Mouse (Mus musculus) myocyte (in vitro differentiated cells): Measurements from ENCODE around the gene St3gal3. TPM values are rescaled to one million over a fixed set of nuclear protein-coding genes. Genes with fewer than 3 reads are reported as not detected.
A peak's percentile ranks its signal among the peaks of the same experiment; 100 is the strongest.

ENCODE experiments used
- H3K27me3 ChIP-seq: one replicate; pipeline ENCODE4 v1.6.1; 2011; ENCODE audit not compliant: control insufficient read depth, insufficient read depth, insufficient read length
- H3K36me3 ChIP-seq: one replicate; pipeline ENCODE4 v1.6.1; 2011; ENCODE audit not compliant: control insufficient read depth, insufficient read depth
- H3K4me2 ChIP-seq: one replicate; pipeline ENCODE4 v1.6.1; 2011; ENCODE audit warnings: low read depth, control low read depth
- H3K4me3 ChIP-seq: one replicate; pipeline ENCODE4 v1.5.1; 2011; ENCODE audit warnings: mild to moderate bottlenecking, control low read depth, moderate library complexity
- H3K79me2 ChIP-seq: one replicate; pipeline ENCODE4 v1.6.1; 2011; ENCODE audit not compliant: control insufficient read depth, insufficient read depth
- H3ac ChIP-seq: one replicate; pipeline ENCODE4 v1.6.1; 2011; ENCODE audit not compliant: control insufficient read depth, insufficient read length
- CEBPB ChIP-seq: IDR thresholded peaks from 2 replicates; pipeline ENCODE4 v1.6.1; 2011; ENCODE audit warnings: mild to moderate bottlenecking, moderate library complexity; ENCODE audit not compliant: poor library complexity, insufficient read depth, severe bottlenecking
- E2F4 ChIP-seq: IDR thresholded peaks from one replicate; pipeline ENCODE4 v1.6.1; 2011; ENCODE audit warnings: mild to moderate bottlenecking, control low read depth, moderate library complexity; ENCODE audit not compliant: insufficient read depth
- MAX ChIP-seq: IDR thresholded peaks from one replicate; pipeline ENCODE4 v1.6.1; 2011; ENCODE audit warnings: low read depth, mild to moderate bottlenecking, control low read depth
- MYOD1 ChIP-seq, 3 experiments: IDR thresholded peaks; one replicate each; pipeline ENCODE4 v1.6.1; 2011; ENCODE audit warnings: control low read depth in 2 of 3, low read depth in 2 of 3, mild to moderate bottlenecking in 2 of 3, moderate library complexity in 1 of 3; ENCODE audit not compliant: insufficient read length in 2 of 3, control insufficient read depth in 1 of 3
- MYOG ChIP-seq, 3 experiments: IDR thresholded peaks; one replicate each; pipeline ENCODE4 v1.6.1; 2011; ENCODE audit warnings: control low read depth in 2 of 3, low read depth in 2 of 3, mild to moderate bottlenecking in 2 of 3; ENCODE audit not compliant: insufficient read length in 2 of 3, control insufficient read depth in 1 of 3, insufficient read depth in 1 of 3
- POLR2A ChIP-seq: IDR thresholded peaks from one replicate; pipeline ENCODE4 v1.6.1; 2011; ENCODE audit warnings: low read depth, mild to moderate bottlenecking, control low read depth, moderate library complexity; ENCODE audit not compliant: insufficient read length
- POLR2AphosphoS2 ChIP-seq: IDR thresholded peaks from one replicate; pipeline ENCODE4 v1.6.1; 2011; ENCODE audit warnings: low read depth, control low read depth; ENCODE audit not compliant: insufficient read length
- REST ChIP-seq: IDR thresholded peaks from one replicate; pipeline ENCODE4 v1.6.1; 2011; ENCODE audit warnings: mild to moderate bottlenecking, control low read depth, moderate library complexity; ENCODE audit not compliant: insufficient read depth, insufficient read length
- SRF ChIP-seq: IDR thresholded peaks from one replicate; pipeline ENCODE4 v1.6.1; 2011; ENCODE audit warnings: low read depth; ENCODE audit not compliant: control insufficient read depth, insufficient read length
- TCF12 ChIP-seq: IDR thresholded peaks from one replicate; pipeline ENCODE4 v1.6.1; 2011; ENCODE audit warnings: mild to moderate bottlenecking, control low read depth; ENCODE audit not compliant: poor library complexity, insufficient read depth, severe bottlenecking
- TCF3 ChIP-seq: IDR thresholded peaks from one replicate; pipeline ENCODE4 v1.6.1; 2011; ENCODE audit warnings: low read depth, control low read depth; ENCODE audit not compliant: insufficient read length
- USF1 ChIP-seq: IDR thresholded peaks from one replicate; pipeline ENCODE4 v1.6.1; 2011; ENCODE audit warnings: low read depth, mild to moderate bottlenecking, control low read depth, moderate library complexity
- polyA plus RNA-seq: library from polyadenylated mRNA; unstranded; fragments of >200 nt; fragmentation: generic; extraction: Trizol; gene quantifications from one replicate; pipeline ENCODE4 v1.2.1, GENCODE M21; 2012; ENCODE audit warnings: missing spikeins

St3gal3 gene
- polyA plus RNA-seq = 45.1 TPM

DNA sequence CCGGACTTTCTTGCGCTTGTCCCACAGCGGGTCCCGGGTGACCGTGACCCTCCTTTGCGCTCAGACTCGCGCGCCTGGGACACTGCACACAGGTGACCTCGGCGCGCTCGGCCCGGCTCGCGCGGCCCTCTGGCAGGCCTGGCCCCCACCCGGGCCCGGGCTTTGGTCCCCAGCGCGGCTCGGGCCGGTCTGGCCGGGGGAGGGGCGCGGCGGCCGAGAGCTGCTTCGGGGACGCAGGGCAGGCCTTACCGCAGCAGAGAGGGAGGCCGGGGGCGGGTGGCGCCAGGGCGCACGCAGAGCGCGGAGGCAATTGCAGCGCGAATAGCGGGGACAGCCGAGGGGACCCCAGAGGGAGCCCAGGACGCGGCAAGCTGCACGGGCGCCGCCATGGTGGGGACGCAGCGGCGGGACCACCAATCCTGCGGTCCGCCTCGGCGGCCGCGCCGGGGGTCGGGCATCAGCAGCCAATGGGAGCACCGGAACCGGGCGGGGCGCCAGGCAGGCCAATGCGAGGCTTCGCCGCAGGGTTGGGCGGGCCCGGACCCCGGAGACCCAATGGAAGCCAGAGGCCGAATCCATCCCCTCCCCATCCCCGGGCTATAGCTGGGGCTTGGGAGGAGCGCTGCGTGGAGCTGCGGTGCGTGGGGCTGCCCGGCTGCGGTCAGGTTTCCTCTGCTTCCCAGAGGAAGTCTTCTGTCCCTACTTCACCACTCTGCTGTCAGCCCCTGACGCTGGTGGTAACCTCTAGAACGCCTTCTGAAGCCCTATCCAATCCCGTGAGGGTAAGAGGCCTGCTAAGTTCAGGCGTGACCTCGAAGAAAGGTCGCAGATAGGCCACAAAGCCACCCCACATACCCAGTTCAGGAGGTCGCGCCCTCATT, at the start of gene St3gal3:
Gene St3gal3 (minus strand): TSS at position 430 of the 881 bp plus-strand sequence.
- Histone ChIP-seq H3K79me2 (peaks cover 24% of the 10 kb centered on the region), H3K4me2 (peak within 1 kb of the TSS; percentile 89), H3K27me3 (no peaks in the 10 kb centered on the region), H3ac (peak within 1 kb of the TSS; percentile 32), H3K4me3 (peak within 1 kb of the TSS; percentile 44), H3K36me3 (peaks cover 15% of the 10 kb centered on the region)
- peak; percentile 3 for TF ChIP-seq TCF3
- peak; percentile 74 for TF ChIP-seq POLR2A
- no peak for TF ChIP-seq USF1
- TF ChIP-seq TCF12 = no peak
- no peak for TF ChIP-seq CEBPB
- TF ChIP-seq MAX = no peak
- TF ChIP-seq POLR2AphosphoS2 = peak; percentile 91

DNA sequence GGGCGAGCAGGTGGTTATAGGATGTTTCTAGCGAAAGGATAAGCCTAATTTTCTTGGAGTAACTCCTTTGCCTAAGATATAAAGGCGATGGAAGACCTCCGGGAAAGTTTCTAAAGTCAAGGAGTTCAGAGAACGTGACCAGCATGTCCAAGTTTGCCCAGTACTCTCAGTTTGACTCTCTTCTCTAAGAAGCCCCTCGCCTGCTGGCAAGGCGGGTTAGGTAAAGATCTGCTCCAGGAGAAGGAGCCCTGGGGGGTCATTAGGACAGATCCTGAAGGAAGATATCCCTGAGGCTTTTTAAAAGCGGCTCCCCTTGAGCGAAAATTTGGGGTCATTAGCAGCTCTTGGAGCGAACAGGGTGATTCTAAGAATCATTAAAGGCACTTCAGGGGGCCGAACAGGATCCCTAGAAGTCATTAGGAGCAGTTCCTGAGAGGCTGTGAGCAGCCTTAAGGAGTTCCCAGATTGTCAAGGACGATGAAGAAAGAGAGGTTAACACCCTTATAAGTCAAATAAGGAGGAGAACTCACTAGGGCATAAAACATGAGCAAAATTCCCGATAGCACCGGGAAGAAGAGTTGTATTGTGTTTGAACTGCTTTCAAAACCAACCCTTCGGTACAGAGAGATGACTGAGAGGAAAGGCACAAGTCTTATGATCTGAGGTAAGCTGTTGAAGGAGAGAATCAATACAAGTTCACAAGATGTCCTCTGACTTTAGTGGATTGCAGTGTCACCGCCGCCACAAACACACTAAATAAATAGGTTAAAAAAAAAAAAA, 45.8 kb upstream of the St3gal3 start:
- peaks cover 17% of the 10 kb centered on the region for H3K79me2 ChIP-seq
- no peak for TF ChIP-seq CEBPB
- TF ChIP-seq USF1 = no peak
- TF ChIP-seq POLR2A = no peak
- no peak for TF ChIP-seq MYOD1 (IDR thresholded peaks at IDR 0.05; ENCODE audit: control insufficient read depth in 1 of 3, insufficient read length in 2 of 3, low read depth in 2 of 3)
- no peak for TF ChIP-seq MYOG (IDR thresholded peaks at IDR 0.05; ENCODE audit: control insufficient read depth in 1 of 3, insufficient read depth in 1 of 3, insufficient read length in 2 of 3, low read depth in 2 of 3)
- no peak for TF ChIP-seq E2F4
- no peak for TF ChIP-seq MAX
- peak overlapping the region; percentile 93 for H3K4me2 ChIP-seq
- peak overlapping the region; percentile 75 for H3K4me3 ChIP-seq
- H3ac ChIP-seq = peak overlapping the region; percentile 77
- no peaks in the 10 kb centered on the region for H3K27me3 ChIP-seq
- peaks cover 13% of the 10 kb centered on the region for H3K36me3 ChIP-seq

- Histone ChIP-seq H3K36me3 (peaks cover 15% of the 10 kb centered on the region), H3K4me2 (peak within 1 kb of the TSS; percentile 93), H3K79me2 (peaks cover 17% of the 10 kb centered on the region), H3K4me3 (peak within 1 kb of the TSS; percentile 75), H3ac (peak within 1 kb of the TSS; percentile 77), H3K27me3 (no peaks in the 10 kb centered on the region)
- TF ChIP-seq MYOG (IDR thresholded peaks at IDR 0.05; ENCODE audit: control insufficient read depth in 1 of 3, insufficient read depth in 1 of 3, insufficient read length in 2 of 3, low read depth in 2 of 3) = peak in 1 of 3 experiments; percentile 24
- peak; percentile 76 for TF ChIP-seq POLR2AphosphoS2
- peak; percentile 75 for TF ChIP-seq POLR2A
- no peak for TF ChIP-seq MAX
Observed at GRCm38 (mm10) chr4:118179467-118180300, 45.0 kb upstream of the St3gal3 start, which contains the start of gene Kdm4a. Gene Kdm4a (minus strand): TSS chr4:118180043.

GRCm38 (mm10) chr4:118178952-118179466, 44.3 kb upstream of the St3gal3 start:
- Histone ChIP-seq H3K27me3 (no peaks in the 10 kb centered on the region), H3ac (peak overlapping the region; percentile 77), H3K4me2 (peak overlapping the region; percentile 71), H3K36me3 (peaks cover 15% of the 10 kb centered on the region), H3K4me3 (peak overlapping the region; percentile 75), H3K79me2 (peaks cover 17% of the 10 kb centered on the region)
- TF ChIP-seq CEBPB = peak; percentile 53; the same call in 1 of the 2 replicates
- no peak for TF ChIP-seq MYOG (IDR thresholded peaks at IDR 0.05; ENCODE audit: control insufficient read depth in 1 of 3, insufficient read depth in 1 of 3, insufficient read length in 2 of 3, low read depth in 2 of 3)

DNA sequence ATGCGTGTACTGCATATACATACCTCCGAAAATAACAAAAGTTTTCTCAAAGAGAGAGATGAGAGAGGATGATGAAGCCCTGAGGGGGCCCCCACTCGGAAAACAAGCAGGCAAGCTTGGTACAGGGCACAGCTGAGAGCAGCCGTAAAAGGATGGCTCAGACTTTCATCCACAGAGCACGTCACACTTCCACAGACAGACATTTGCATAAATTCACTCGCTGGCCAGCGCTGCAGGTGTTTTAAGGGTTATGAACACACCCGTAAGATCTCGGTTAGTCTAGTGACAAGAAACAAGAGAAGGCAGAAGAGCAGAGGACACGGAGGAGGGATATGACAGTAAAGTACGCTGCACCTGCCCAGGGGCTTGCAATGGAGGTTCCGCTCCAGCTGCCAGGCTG, 37.7 kb upstream of the St3gal3 start:
- H3K4me2 ChIP-seq = no peak overlapping the region
- peaks cover 52% of the 10 kb centered on the region for H3K36me3 ChIP-seq
- no peaks in the 10 kb centered on the region for H3K27me3 ChIP-seq
- H3K4me3 ChIP-seq = no peak overlapping the region
- no peak overlapping the region for H3ac ChIP-seq
- no peaks in the 10 kb centered on the region for H3K79me2 ChIP-seq
- no peak for TF ChIP-seq POLR2A
- no peak for TF ChIP-seq SRF
- TF ChIP-seq REST = no peak
- TF ChIP-seq MYOD1 (IDR thresholded peaks at IDR 0.05; ENCODE audit: control insufficient read depth in 1 of 3, insufficient read length in 2 of 3, low read depth in 2 of 3) = no peak
- TF ChIP-seq E2F4 = no peak
- no peak for TF ChIP-seq MYOG (IDR thresholded peaks at IDR 0.05; ENCODE audit: control insufficient read depth in 1 of 3, insufficient read depth in 1 of 3, insufficient read length in 2 of 3, low read depth in 2 of 3)
- no peak for TF ChIP-seq TCF12
- TF ChIP-seq POLR2AphosphoS2 = no peak
- no peak for TF ChIP-seq CEBPB
- no peak for TF ChIP-seq USF1
- TF ChIP-seq MAX = no peak
- TF ChIP-seq TCF3 = no peak
